28 mouse cellular contexts compared by ENCODE assay signal in the genomic region with DNA sequence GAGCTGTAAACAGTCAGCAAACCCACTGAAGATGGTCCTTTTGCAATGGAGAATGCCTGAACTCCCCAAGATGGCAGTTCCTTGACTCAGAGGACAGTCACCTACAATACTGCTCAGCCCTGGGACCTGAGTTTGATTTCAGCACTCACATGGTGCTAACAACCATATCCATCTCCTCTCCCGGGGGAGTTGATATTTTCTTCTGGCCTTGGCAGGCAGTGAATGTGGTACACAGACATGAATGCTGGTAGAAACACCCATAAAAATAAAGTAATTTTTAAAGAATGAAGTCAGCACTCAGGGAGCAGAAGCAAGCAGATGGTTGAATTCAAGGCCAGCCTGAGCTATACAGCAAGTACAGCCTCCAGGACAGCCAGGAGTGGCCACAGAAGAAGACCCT. TPM values are rescaled to one million over a fixed set of nuclear protein-coding genes. Genes with fewer than 3 reads are reported as not detected.
"Had no signal": no experiment of that assay in that cellular context is flagged by ENCODE, and none has a peak within 500 bp of the region (broad histone marks: within the 10 kb centered on the region; RNA-seq: fewer than 3 reads in every experiment).

No protein-coding gene starts in this region.

- H3K4me3 ChIP-seq: limb, embryonic 12.5 days; limb, embryonic 15.5 days; liver, embryonic 12.5 days; liver, embryonic 15.5 days; lung, embryonic 15.5 days; megakaryocyte, embryonic 14.5 days; midbrain, embryonic 10.5 days; midbrain, embryonic 13.5 days had no signal

- ATAC-seq: liver, embryonic 12.5 days; midbrain, embryonic 13.5 days had no signal

- H3K9ac ChIP-seq: limb, embryonic 12.5 days; limb, embryonic 15.5 days; liver, embryonic 12.5 days; liver, embryonic 15.5 days; lung, embryonic 15.5 days; midbrain, embryonic 13.5 days had no signal

- H3K36me3 ChIP-seq: limb, embryonic 12.5 days; limb, embryonic 15.5 days; liver, embryonic 12.5 days; liver, embryonic 15.5 days; lung, embryonic 15.5 days; midbrain, embryonic 10.5 days; midbrain, embryonic 13.5 days had no signal

- H3K27me3 ChIP-seq: limb, embryonic 12.5 days; limb, embryonic 15.5 days; liver, embryonic 15.5 days; lung, embryonic 15.5 days; megakaryocyte, embryonic 14.5 days; midbrain, embryonic 13.5 days had no signal

- H3K9me3 ChIP-seq: limb, embryonic 15.5 days; midbrain, embryonic 13.5 days had no signal

- H3K27ac ChIP-seq: limb, embryonic 12.5 days; limb, embryonic 15.5 days; liver, embryonic 12.5 days; liver, embryonic 15.5 days; lung, embryonic 15.5 days; midbrain, embryonic 10.5 days; midbrain, embryonic 13.5 days; stomach, postnatal 0 days had no signal

- H3K4me2 ChIP-seq: limb, embryonic 12.5 days; limb, embryonic 15.5 days; liver, embryonic 12.5 days; liver, embryonic 15.5 days; lung, embryonic 15.5 days; midbrain, embryonic 13.5 days had no signal

- DNase-seq: kidney, adult 18-20 months; kidney, adult 9 months; kidney, postnatal 14 days; kidney, postnatal 4 days; left cerebral cortex, postnatal 4 days; lung, adult 18-20 months; lung, postnatal 10 days; lung, postnatal 36 days; right cerebral cortex, postnatal 4 days; thymus, adult 2 months; thymus, postnatal 14 days; thymus, postnatal 4 days had no signal

RNA-seq across cellular contexts. Expression of gene Csf3, which starts 35.1 kb away (rescaled TPM):
- total RNA-seq: layer of hippocampus, postnatal 25 days; left cerebral cortex, adult 8-10 months; left cerebral cortex, postnatal 14 days; left cerebral cortex, postnatal 4 days; midbrain, postnatal 0 days had no signal
- polyA plus RNA-seq: limb, embryonic 12.5 days; liver, embryonic 12.5 days; liver, embryonic 15.5 days; lung, embryonic 15.5 days; midbrain, embryonic 10.5 days; midbrain, embryonic 13.5 days; midbrain, postnatal 0 days; neural tube, embryonic 11.5 days; neural tube, embryonic 14.5 days; stomach, embryonic 14.5 days had no signal
